In genomic region chr2:72038651-72039251, GRCm38 (mm10) we compare ENCODE assay signal across 8 mouse cellular contexts. TPM values are rescaled to one million over a fixed set of nuclear protein-coding genes. Genes with fewer than 3 reads are reported as not detected.
DNase-seq lines count a peak whose midpoint lies in the region; ATAC-seq lines count a peak whose summit lies in the region.

No protein-coding gene starts in this region.

- H3K27me3 ChIP-seq in forebrain, embryonic 16.5 days (replicated peaks; ENCODE audit: control insufficient read depth, insufficient read depth, low read length): no peaks in the 10 kb centered on the region
- H3K27me3 ChIP-seq in hindbrain, embryonic 16.5 days (replicated peaks; ENCODE audit: control insufficient read depth, insufficient read depth, low read length): peaks cover 2% of the 10 kb centered on the region; the same call in 1 of the 2 replicates

- peaks cover 14% of the 10 kb centered on the region for H3K4me1 ChIP-seq in forebrain, embryonic 16.5 days (replicated peaks; ENCODE audit: control insufficient read depth, insufficient read depth, low read length)
- peaks cover 3% of the 10 kb centered on the region; the same call in 1 of the 2 replicates for H3K4me1 ChIP-seq in hindbrain, embryonic 16.5 days (ENCODE audit: control insufficient read depth, insufficient read depth, low read depth, low read length)

- no peaks in the 10 kb centered on the region for H3K9me3 ChIP-seq in forebrain, embryonic 16.5 days (ENCODE audit: control insufficient read depth, low read length)
- H3K9me3 ChIP-seq in hindbrain, embryonic 16.5 days (ENCODE audit: control insufficient read depth, low read length): no peaks in the 10 kb centered on the region

- H3K4me2 ChIP-seq in forebrain, embryonic 16.5 days (ENCODE audit: low read length): peak overlapping the region; percentile 37
- H3K4me2 ChIP-seq in hindbrain, embryonic 16.5 days (ENCODE audit: low read length): peak overlapping the region; percentile 6

- DNase-seq in layer of hippocampus, adult 11-12 months (ENCODE audit: low spot score): peak; percentile 46
- DNase-seq in layer of hippocampus, postnatal 25 days (ENCODE audit: extremely low spot score in 1 of 2, low spot score in 1 of 2): no peak
- peak; percentile 86 for DNase-seq in brain, adult 2 months (ENCODE audit: low read depth, low spot score)
- peak; percentile 12 for DNase-seq in lung, postnatal 25 days (ENCODE audit: low spot score)
- no peak for DNase-seq in thymus, postnatal 25 days

- peak overlapping the region; percentile 80 for H3K27ac ChIP-seq in forebrain, embryonic 16.5 days (ENCODE audit: low read length)
- no peak overlapping the region; the same call in 1 of the 2 replicates for H3K27ac ChIP-seq in hindbrain, embryonic 16.5 days (ENCODE audit: low read depth, low read length)

- peak overlapping the region; percentile 35; the same call in 1 of the 2 replicates for H3K9ac ChIP-seq in forebrain, embryonic 16.5 days (replicated peaks; ENCODE audit: low read depth, low read length)
- no peak overlapping the region for H3K9ac ChIP-seq in hindbrain, embryonic 16.5 days (ENCODE audit: low read depth, low read length)

- no peaks in the 10 kb centered on the region for H3K36me3 ChIP-seq in forebrain, embryonic 16.5 days (ENCODE audit: control insufficient read depth, insufficient read depth)
- no peaks in the 10 kb centered on the region for H3K36me3 ChIP-seq in hindbrain, embryonic 16.5 days (ENCODE audit: control insufficient read depth, insufficient read depth, low read length)

- ATAC-seq in forebrain, embryonic 16.5 days: peak; percentile 71
- peak; percentile 87 for ATAC-seq in hindbrain, embryonic 16.5 days
- ATAC-seq in megakaryocyte, adult 5-6 weeks (ENCODE audit: poor library complexity, severe bottlenecking): no peak

- H3K4me3 ChIP-seq in forebrain, embryonic 16.5 days (replicated peaks; ENCODE audit: low read length): no peak overlapping the region; the same call in 1 of the 2 replicates
- no peak overlapping the region for H3K4me3 ChIP-seq in hindbrain, embryonic 16.5 days (ENCODE audit: low read length)

- 25% methylated on average over 18 of the region's 18 CpGs for WGBS in forebrain, embryonic 16.5 days
- WGBS in hindbrain, embryonic 16.5 days: 32% methylated on average over 18 of the region's 18 CpGs

RNA-seq across cellular contexts. Expression of gene Rapgef4, which starts 57.7 kb away (rescaled TPM):
- 100 to 1,000 TPM; 281 to 297 TPM for total RNA-seq in layer of hippocampus, postnatal 25 days (2021)
- 14.4 and 23.4 TPM in 2 replicates for polyA plus RNA-seq in forebrain, embryonic 16.5 days (2015; fragmentation: Nextera tagmentation; extraction: Ambion mirVana)
- 38.6 and 41.3 TPM in 2 replicates for polyA plus RNA-seq in hindbrain, embryonic 16.5 days (2015; fragmentation: Nextera tagmentation; extraction: Ambion mirVana)
- 0.98 and 1.3 TPM in 2 replicates for total RNA-seq in megakaryocyte, adult 5-6 weeks (2015)
- total RNA-seq in megakaryocyte, adult 5-6 weeks (2017): 0.08 and 0.88 TPM in 2 replicates

Comparison
In these comparisons a context has a peak if more than half of its experiments do, and no peak if none do; other contexts are left out.
1. DNase-seq: peak in layer of hippocampus, adult 11-12 months (single experiment), brain, adult 2 months (single experiment) and lung, postnatal 25 days (single experiment); none in layer of hippocampus, postnatal 25 days (0 of 2) and thymus, postnatal 25 days (single experiment).
2. RNA of gene Rapgef4, which starts 57.7 kb away (total RNA-seq): 281 to 297 TPM in layer of hippocampus, postnatal 25 days; 0.08 to 1.3 TPM in megakaryocyte, adult 5-6 weeks; every median in the first group is over 100 times any median in the second.